Mouse (Mus musculus): ENCODE measurements around the gene Tox4. TPM values are rescaled to one million over a fixed set of nuclear protein-coding genes. Genes with fewer than 3 reads are reported as not detected.
"Not testable (repeated sequence)": the region's sequence is repeated elsewhere in the genome, so short reads cannot be mapped to it uniquely, and the experiment has no call there.

The Tox4 gene
- total RNA-seq, 2 experiments from 2014 or later = 43.5 to 46.1 TPM

- DNase-seq = not testable (repeated sequence)
- intact Hi-C loops (cut with DNase I) = loop anchor here (10.0 kb wide), 1 partner anchor 426 kb away; the partner anchor contains the start of gene Mettl17
Observed at GRCm38 (mm10) chr14:52310343-52310742, 31.4 kb downstream of the Tox4 start.

GRCm38 (mm10) chr14:52310906-52311305 is 32.0 kb downstream of the Tox4 start:
- intact Hi-C loops (cut with DNase I) = loop anchor here (10.0 kb wide), 1 partner anchor 426 kb away; the partner anchor contains the start of gene Mettl17
- no peak for DNase-seq

- intact Hi-C loops (cut with DNase I) = loop anchor here (10.0 kb wide), 1 partner anchor 429 kb away; the partner anchor contains the start of gene Mettl17
- DNase-seq = no peak
Observed at GRCm38 (mm10) chr14:52313931-52314807, 35.2 kb downstream of the Tox4 start.

GRCm38 (mm10) chr14:52314808-52315150 is 35.8 kb downstream of the Tox4 start:
- DNase-seq = no peak
- intact Hi-C loops (cut with DNase I) = loop anchor here (10.0 kb wide), 1 partner anchor 430 kb away; the partner anchor contains the start of gene Mettl17

- intact Hi-C loops (cut with DNase I) = loop anchor here (10.0 kb wide), 1 partner anchor 431 kb away; the partner anchor contains the start of gene Mettl17
- no peak for DNase-seq
Observed at GRCm38 (mm10) chr14:52315283-52315780, 36.4 kb downstream of the Tox4 start.

- intact Hi-C loops (cut with DNase I) = loop anchor here (10.0 kb wide), 1 partner anchor 431 kb away; the partner anchor contains the start of gene Mettl17
- DNase-seq = peak; percentile 36 to 46
Observed at GRCm38 (mm10) chr14:52315792-52316440, 37.0 kb downstream of the Tox4 start.

GRCm38 (mm10) chr14:52316441-52317225 is 37.7 kb downstream of the Tox4 start:
- intact Hi-C loops (cut with DNase I) = loop anchor here (10.0 kb wide), 1 partner anchor 432 kb away; the partner anchor contains the start of gene Mettl17
- no peak for DNase-seq

- no peak for DNase-seq
- intact Hi-C loops (cut with DNase I) = loop anchor here (10.0 kb wide), 1 partner anchor 435 kb away; the partner anchor contains the start of gene Mettl17
Observed at GRCm38 (mm10) chr14:52319361-52319760, 40.4 kb downstream of the Tox4 start.

GRCm38 (mm10) chr14:52325890-52326289 is 46.9 kb downstream of the Tox4 start:
- intact Hi-C loops (cut with DNase I) = no loop called here
- DNase-seq = no peak

GRCm38 (mm10) chr14:52327375-52327901 is 48.5 kb downstream of the Tox4 start:
- intact Hi-C loops (cut with DNase I) = no loop called here
- no peak for DNase-seq

GRCm38 (mm10) chr14:52327910-52328812 is 49.2 kb downstream of the Tox4 start, which contains the start of gene Sall2:
TSS of gene Sall2 (minus strand) at chr14:52328762.
- intact Hi-C loops (cut with DNase I) = no loop called here
- no peak for DNase-seq

- no peak for DNase-seq
- intact Hi-C loops (cut with DNase I) = no loop called here
Observed at GRCm38 (mm10) chr14:52331069-52331750, 52.3 kb downstream of the Tox4 start.

GRCm38 (mm10) chr14:52332171-52332570 is 53.2 kb downstream of the Tox4 start:
- intact Hi-C loops (cut with DNase I) = no loop called here
- DNase-seq = no peak

- intact Hi-C loops (cut with DNase I) = loop anchor here (2.0 to 5.0 kb wide), 2 partner anchors 42 to 214 kb away; no protein-coding TSS in a partner anchor
- DNase-seq = peak in 1 of 2 experiments; percentile 15
Observed at GRCm38 (mm10) chr14:52338751-52339511, 60.0 kb downstream of the Tox4 start.

GRCm38 (mm10) chr14:52339512-52339852 is 60.5 kb downstream of the Tox4 start:
- intact Hi-C loops (cut with DNase I) = loop anchor here (2.0 to 5.0 kb wide), 2 partner anchors 42 to 215 kb away; no protein-coding TSS in a partner anchor
- DNase-seq = no peak
